Mouse (Mus musculus): ENCODE measurements around the gene Ift172. TPM values are rescaled to one million over a fixed set of nuclear protein-coding genes. Genes with fewer than 3 reads are reported as not detected.

The Ift172 gene
- 26.2 and 30.1 TPM in 2 replicates for polyA plus RNA-seq (2012)

GRCm38 (mm10) chr5:31290521-31291360, at the start of gene Ift172:
TSS of gene Ift172 (minus strand) at chr5:31291116.

GRCm38 (mm10) chr5:31297047-31297757, 6.3 kb upstream of the Ift172 start, which contains the start of gene Gckr:
TSS of gene Gckr (plus strand) at chr5:31297443.

GRCm38 (mm10) chr5:31295606-31296141, 4.8 kb upstream of the Ift172 start, which contains the start of gene Fndc4:
TSS of gene Fndc4 (minus strand) at chr5:31296080.

GRCm38 (mm10) chr5:31251541-31252101, 39.3 kb downstream of the Ift172 start, which contains the start of gene Krtcap3:
TSS of gene Krtcap3 (plus strand) at chr5:31251691.

GRCm38 (mm10) chr5:31240637-31241521, 50.0 kb downstream of the Ift172 start, which contains the start of the genes Nrbp1 and Gm9970:
TSS of gene Nrbp1 (plus strand) at chr5:31240864.
TSS of gene Gm9970 (minus strand) at chr5:31241232.

GRCm38 (mm10) chr5:31220448-31221303, 70.2 kb downstream of the Ift172 start, which contains the start of gene Ppm1g:
TSS of gene Ppm1g (minus strand) at chr5:31220687.

Other genes starting within 250 kb of the Ift172 start
- 28.8 and 32.8 TPM in 2 replicates for gene Atraid, start 242.8 kb downstream of the Ift172 start, polyA plus RNA-seq (2012)
- gene Slc5a6, start 242.2 kb downstream of the Ift172 start, polyA plus RNA-seq (2012): 17.3 and 18.2 TPM in 2 replicates
- 404 and 431 TPM in 2 replicates for gene Cad, start 236.3 kb downstream of the Ift172 start, polyA plus RNA-seq (2012)
- not detected in 2 replicates for gene Dnajc5g, start 184.8 kb downstream of the Ift172 start, polyA plus RNA-seq (2012)
- gene Slc30a3, start 182.9 kb downstream of the Ift172 start, polyA plus RNA-seq (2012): 0.10 TPM in 1 of 2 replicates, not detected in the other
- not detected in 2 replicates for gene Trim54, start 174.4 kb downstream of the Ift172 start, polyA plus RNA-seq (2012)
- gene Ucn, start 152.3 kb downstream of the Ift172 start, polyA plus RNA-seq (2012): not detected in 2 replicates
- gene Mpv17, start 136.9 kb downstream of the Ift172 start, polyA plus RNA-seq (2012): 23.0 and 24.7 TPM in 2 replicates
- 2.1 and 10.0 TPM in 2 replicates for gene Gm29609, start 111.2 kb downstream of the Ift172 start, polyA plus RNA-seq (2012)
- gene Gtf3c2, start 111.0 kb downstream of the Ift172 start, polyA plus RNA-seq (2012): 58.4 and 78.1 TPM in 2 replicates
- gene Snx17, start 97.9 kb downstream of the Ift172 start, polyA plus RNA-seq (2012): 46.3 and 48.0 TPM in 2 replicates
- 148 and 170 TPM in 2 replicates for gene Eif2b4, start 97.7 kb downstream of the Ift172 start, polyA plus RNA-seq (2012)
- gene Zfp513, start 88.8 kb downstream of the Ift172 start, polyA plus RNA-seq (2012): 40.3 and 44.4 TPM in 2 replicates
- 279 and 290 TPM in 2 replicates for gene Ppm1g, start 70.4 kb downstream of the Ift172 start, polyA plus RNA-seq (2012)
- gene Nrbp1, start 50.3 kb downstream of the Ift172 start, polyA plus RNA-seq (2012): 44.7 and 59.7 TPM in 2 replicates
- gene Gm9970, start 49.9 kb downstream of the Ift172 start, polyA plus RNA-seq (2012): 0.55 and 0.85 TPM in 2 replicates
- gene Krtcap3, start 39.4 kb downstream of the Ift172 start, polyA plus RNA-seq (2012): 3.9 and 6.5 TPM in 2 replicates
- 0.26 and 0.30 TPM in 2 replicates for gene Fndc4, start 5.0 kb upstream of the Ift172 start, polyA plus RNA-seq (2012)
- gene Gckr, start 6.3 kb upstream of the Ift172 start, polyA plus RNA-seq (2012): 0.02 TPM in 1 of 2 replicates, not detected in the other
- gene Zfp512, start 161.3 kb upstream of the Ift172 start, polyA plus RNA-seq (2012): 5.2 and 7.6 TPM in 2 replicates
- gene 4930548H24Rik, start 194.6 kb upstream of the Ift172 start, polyA plus RNA-seq (2012): not detected in 2 replicates
- gene Gpn1, start 203.6 kb upstream of the Ift172 start, polyA plus RNA-seq (2012): 25.6 and 28.8 TPM in 2 replicates
- gene Slc4a1ap, start 235.9 kb upstream of the Ift172 start, polyA plus RNA-seq (2012): 13.3 and 14.2 TPM in 2 replicates
- gene Supt7l, start 236.7 kb upstream of the Ift172 start, polyA plus RNA-seq (2012): 8.7 and 8.8 TPM in 2 replicates

Data from megakaryocyte-erythroid progenitor cell, adult 5 weeks (primary cell).